In the genomic region with DNA sequence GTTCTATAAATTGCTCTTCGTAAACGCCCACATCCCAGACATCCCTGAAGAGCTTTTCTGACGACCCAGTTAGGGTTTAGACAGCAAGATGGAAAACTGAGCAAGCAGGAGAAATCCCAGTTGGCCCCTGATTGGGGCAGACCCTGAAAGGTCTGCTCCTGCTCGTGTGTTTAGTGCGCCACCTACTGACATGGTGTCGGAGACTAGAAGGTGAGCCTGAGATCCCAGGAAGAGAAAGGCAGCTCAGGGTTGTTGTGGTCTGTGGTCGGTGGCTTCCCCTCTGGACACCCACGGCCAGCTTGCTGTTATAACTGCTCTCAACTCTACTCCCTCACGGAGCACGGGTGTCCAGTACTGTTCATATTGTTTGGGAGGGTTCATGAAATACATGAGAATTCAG, we compare ENCODE assay signal across 8 mouse cellular contexts. TPM values are rescaled to one million over a fixed set of nuclear protein-coding genes. Genes with fewer than 3 reads are reported as not detected.
DNase-seq lines count a peak whose midpoint lies in the region; ATAC-seq and TF ChIP-seq lines count a peak whose summit lies in the region.

No protein-coding gene starts in this region.

- no peaks in the 10 kb centered on the region for H3K36me3 ChIP-seq in embryonic facial prominence, embryonic 11.5 days (replicated peaks; ENCODE audit: control insufficient read depth, insufficient read depth, low read depth, low read length)
- no peaks in the 10 kb centered on the region for H3K36me3 ChIP-seq in heart, embryonic 12.5 days
- H3K36me3 ChIP-seq in kidney, embryonic 16.5 days (ENCODE audit: insufficient read depth, low read length) = no peaks in the 10 kb centered on the region
- no peaks in the 10 kb centered on the region for H3K36me3 ChIP-seq in liver, adult 2 months (ENCODE audit: control insufficient read depth, insufficient read depth, low read length)

- no peak overlapping the region for H3K27ac ChIP-seq in embryonic facial prominence, embryonic 11.5 days (replicated peaks; ENCODE audit: low read depth, low read length)
- no peak overlapping the region for H3K27ac ChIP-seq in heart, embryonic 12.5 days (ENCODE audit: poor library complexity, severe bottlenecking)
- H3K27ac ChIP-seq in kidney, embryonic 16.5 days (ENCODE audit: low read length) = no peak overlapping the region
- H3K27ac ChIP-seq in liver, adult 2 months (replicated peaks; ENCODE audit: insufficient read depth, low read depth, low read length) = no peak overlapping the region

- peak; percentile 93 for DNase-seq in 3T3-L1 (ENCODE audit: low read depth, low spot score)
- peak; percentile 80 for DNase-seq in adrenal gland, postnatal 10 days
- peak; percentile 85 for DNase-seq in embryonic facial prominence, embryonic 11.5 days (ENCODE audit: low spot score)
- no peak for DNase-seq in liver, adult 2 months (ENCODE audit: extremely low read depth, low read depth, low spot score)
- DNase-seq in monocyte, adult 2 months (ENCODE audit: low read depth in 1 of 2, low spot score in 2 of 2) = peak; percentile 17 to 26
- peak; percentile 59 to 65 for DNase-seq in spleen, postnatal 36 days (ENCODE audit: low spot score in 2 of 2)

- no peaks in the 10 kb centered on the region for H3K79me2 ChIP-seq in liver, adult 2 months (ENCODE audit: control insufficient read depth, insufficient read depth, low read length)

- no peak overlapping the region for H3K4me2 ChIP-seq in embryonic facial prominence, embryonic 11.5 days (ENCODE audit: low read depth, low read length)
- peak overlapping the region; percentile 14; the same call in 1 of the 2 replicates for H3K4me2 ChIP-seq in heart, embryonic 12.5 days
- no peak overlapping the region; the same call in 1 of the 2 replicates for H3K4me2 ChIP-seq in kidney, embryonic 16.5 days (replicated peaks; ENCODE audit: low read depth, low read length)

- no peaks in the 10 kb centered on the region for H3K4me1 ChIP-seq in embryonic facial prominence, embryonic 11.5 days (ENCODE audit: control insufficient read depth, insufficient read depth, low read length)
- H3K4me1 ChIP-seq in heart, embryonic 12.5 days (replicated peaks) = peaks cover 20% of the 10 kb centered on the region
- peaks cover 8% of the 10 kb centered on the region for H3K4me1 ChIP-seq in kidney, embryonic 16.5 days (ENCODE audit: insufficient read depth, low read length)
- no peaks in the 10 kb centered on the region for H3K4me1 ChIP-seq in liver, adult 2 months (ENCODE audit: control insufficient read depth, insufficient read depth, low read length)

- ATAC-seq in embryonic facial prominence, embryonic 11.5 days (replicated peaks; ENCODE audit: insufficient number of reproducible peaks, low FRiP score, low TSS enrichment, low read depth) = peak; percentile 82
- ATAC-seq in heart, embryonic 12.5 days (ENCODE audit: insufficient number of reproducible peaks, low FRiP score) = peak; percentile 70
- peak; percentile 64 for ATAC-seq in kidney, embryonic 16.5 days (ENCODE audit: low FRiP score, low TSS enrichment)

- TF ChIP-seq POLR2A in liver, adult 2 months (IDR thresholded peaks at IDR 0.05; ENCODE audit: extremely low read depth, insufficient read depth, low read length) = no peak

- no peak overlapping the region for H3K9ac ChIP-seq in embryonic facial prominence, embryonic 11.5 days (replicated peaks; ENCODE audit: low read length)
- no peak overlapping the region; the same call in 1 of the 2 replicates for H3K9ac ChIP-seq in heart, embryonic 12.5 days
- H3K9ac ChIP-seq in kidney, embryonic 16.5 days (replicated peaks; ENCODE audit: low read length) = 0 out of 2 replicates have a peak overlapping the region, but pooled peaks have one; percentile 18
- H3K9ac ChIP-seq in liver, adult 2 months (ENCODE audit: low read depth, low read length) = peak overlapping the region; percentile 33; the same call in 1 of the 2 replicates

- H3K27me3 ChIP-seq in embryonic facial prominence, embryonic 11.5 days (ENCODE audit: control insufficient read depth, insufficient read depth, low read length) = no peaks in the 10 kb centered on the region
- H3K27me3 ChIP-seq in heart, embryonic 12.5 days (replicated peaks) = no peaks in the 10 kb centered on the region
- H3K27me3 ChIP-seq in kidney, embryonic 16.5 days (ENCODE audit: insufficient read depth, low read length) = no peaks in the 10 kb centered on the region
- no peaks in the 10 kb centered on the region for H3K27me3 ChIP-seq in liver, adult 2 months (ENCODE audit: control insufficient read depth, insufficient read depth, low read length)

- no peak overlapping the region for H3K4me3 ChIP-seq in embryonic facial prominence, embryonic 11.5 days (ENCODE audit: low read depth, low read length)
- H3K4me3 ChIP-seq in heart, embryonic 12.5 days = no peak overlapping the region
- H3K4me3 ChIP-seq in kidney, embryonic 16.5 days (ENCODE audit: low read length) = no peak overlapping the region
- H3K4me3 ChIP-seq in liver, adult 2 months (ENCODE audit: insufficient read depth, low read depth, low read length) = no peak overlapping the region; the same call in 1 of the 2 replicates

- TF ChIP-seq CTCF in liver, adult 2 months (IDR thresholded peaks at IDR 0.05; ENCODE audit: low read depth, low read length) = peak; percentile 88

- no peaks in the 10 kb centered on the region for H3K9me3 ChIP-seq in embryonic facial prominence, embryonic 11.5 days (replicated peaks; ENCODE audit: control insufficient read depth, low read length)
- no peaks in the 10 kb centered on the region for H3K9me3 ChIP-seq in heart, embryonic 12.5 days (replicated peaks)
- H3K9me3 ChIP-seq in kidney, embryonic 16.5 days (ENCODE audit: low read length) = no peaks in the 10 kb centered on the region

- WGBS in embryonic facial prominence, embryonic 11.5 days = 16% methylated on average over 10 of the region's 10 CpGs
- 9% methylated on average over 10 of the region's 10 CpGs for WGBS in heart, embryonic 12.5 days
- WGBS in kidney, embryonic 16.5 days = 8% methylated on average over 10 of the region's 10 CpGs
- WGBS in liver, adult 2 months = 15% methylated on average over 10 of the region's 10 CpGs

RNA-seq across cellular contexts. Expression of gene Ccdc80, which starts 3.2 kb away (rescaled TPM):
- total RNA-seq in adrenal gland, postnatal 10 days (2021) = 10 to 100 TPM; 60.7 to 82.4 TPM
- 25.0 and 26.0 TPM in 2 replicates for polyA plus RNA-seq in embryonic facial prominence, embryonic 11.5 days (2014; fragmentation: Nextera tagmentation; extraction: Ambion mirVana)
- polyA plus RNA-seq in heart, embryonic 12.5 days (2016; fragmentation: Nextera tagmentation; extraction: Ambion mirVana) = 102 TPM in 2 replicates
- 112 and 114 TPM in 2 replicates for polyA plus RNA-seq in kidney, embryonic 16.5 days (2015; fragmentation: Nextera tagmentation; extraction: Ambion mirVana)
- total RNA-seq in liver, adult 2 months (2014; rRNA removed) = 8.2 and 9.3 TPM in 2 replicates
- polyA plus RNA-seq in liver, adult 2 months (2012; rRNA removed) = 3.6 and 4.5 TPM in 2 replicates

Comparison
In these comparisons a context has a peak if more than half of its experiments do, and no peak if none do; other contexts are left out.
1. H3K9ac ChIP-seq: peak in kidney, embryonic 16.5 days (single experiment) and liver, adult 2 months (single experiment); none in embryonic facial prominence, embryonic 11.5 days (single experiment) and heart, embryonic 12.5 days (single experiment).
2. Peak in every context shown above with its lines, with median percentiles within 50 percentile points of each other: ATAC-seq.